Mouse (Mus musculus) small intestine, adult 2 months (tissue): ENCODE results near the gene Sept9.

ENCODE experiments used
- CTCF ChIP-seq: fragments of 200-500 bp; IDR thresholded peaks from 2 replicates; pipeline ENCODE4 v1.5.1; 2012; ENCODE audit warnings: low read depth, mild to moderate bottlenecking, control low read depth, inconsistent platforms, low read length, moderate library complexity, mixed read lengths; ENCODE audit not compliant: insufficient replicate concordance, insufficient read length; ENCODE audit errors: extremely low read depth
- POLR2A ChIP-seq: fragments of 200-500 bp; IDR thresholded peaks from 2 replicates; pipeline ENCODE4 v1.6.1; 2012; ENCODE audit warnings: low read depth, mild to moderate bottlenecking, control low read depth, inconsistent platforms, low read length, moderate library complexity

GRCm38 (mm10) chr11:117205042-117205441, 5.6 kb downstream of the Sept9 start:
- TF ChIP-seq CTCF (no peak), POLR2A (no peak)
